Mouse (Mus musculus): ENCODE data around the gene Lzts2. TPM values are rescaled to one million over a fixed set of nuclear protein-coding genes. Genes with fewer than 3 reads are reported as not detected.

The Lzts2 gene
- polyA plus RNA-seq, 1 experiment from 2014 or later = 38.4 TPM

GRCm38 (mm10) chr19:45016341-45017215 is 2.4 kb downstream of the Lzts2 start:
- peaks cover under 1% of the 10 kb centered on the region; the same call in 1 of the 2 replicates for H3K36me3 ChIP-seq (ENCODE audit: control insufficient read depth, insufficient read depth, low read length)
- H3K27ac ChIP-seq (ENCODE audit: low read depth, low read length) = peak overlapping the region; percentile 99
- no peaks in the 10 kb centered on the region for H3K9me3 ChIP-seq (replicated peaks; ENCODE audit: control insufficient read depth, low read length)
- peaks cover 31% of the 10 kb centered on the region for H3K4me1 ChIP-seq (ENCODE audit: control insufficient read depth, insufficient read depth, low read length)
- under 1% methylated on average over 18 of the region's 18 CpGs for WGBS (ENCODE audit: insufficient replicate concordance)
- H3K9ac ChIP-seq (ENCODE audit: low read depth, low read length) = peak overlapping the region; percentile 96
- no peaks in the 10 kb centered on the region for H3K27me3 ChIP-seq (ENCODE audit: control insufficient read depth, insufficient read depth, low read length)
- peak overlapping the region; percentile 99 for H3K4me2 ChIP-seq
- H3K4me3 ChIP-seq (ENCODE audit: low read depth, low read length) = peak overlapping the region; percentile 80
- peak; percentile 11; the same call in 1 of the 2 replicates for ATAC-seq (replicated peaks; ENCODE audit: insufficient number of reproducible peaks, low FRiP score, low TSS enrichment)

GRCm38 (mm10) chr19:45017216-45017771 is 3.1 kb downstream of the Lzts2 start:
- H3K4me1 ChIP-seq (ENCODE audit: control insufficient read depth, insufficient read depth, low read length) = peaks cover 31% of the 10 kb centered on the region

GRCm38 (mm10) chr19:45017909-45018308 is 3.7 kb downstream of the Lzts2 start:
- peaks cover 31% of the 10 kb centered on the region for H3K4me1 ChIP-seq (ENCODE audit: control insufficient read depth, insufficient read depth, low read length)
- 1% methylated on average over 41 of the region's 48 CpGs for WGBS (ENCODE audit: insufficient replicate concordance)
- H3K4me3 ChIP-seq (ENCODE audit: low read depth, low read length) = peak overlapping the region; percentile 80
- H3K27me3 ChIP-seq (ENCODE audit: control insufficient read depth, insufficient read depth, low read length) = no peaks in the 10 kb centered on the region
- peak overlapping the region; percentile 99 for H3K27ac ChIP-seq (ENCODE audit: low read depth, low read length)
- peak; percentile 78 for ATAC-seq (replicated peaks; ENCODE audit: insufficient number of reproducible peaks, low FRiP score, low TSS enrichment)
- H3K36me3 ChIP-seq (ENCODE audit: control insufficient read depth, insufficient read depth, low read length) = peaks cover 9% of the 10 kb centered on the region
- H3K9me3 ChIP-seq (replicated peaks; ENCODE audit: control insufficient read depth, low read length) = no peaks in the 10 kb centered on the region
- peak overlapping the region; percentile 99 for H3K4me2 ChIP-seq
- H3K9ac ChIP-seq (ENCODE audit: low read depth, low read length) = peak overlapping the region; percentile 96

More at GRCm38 (mm10) chr19:45017216-45017771, 3.1 kb downstream of the Lzts2 start:
- Histone ChIP-seq H3K27ac (ENCODE audit: low read depth, low read length) (peak overlapping the region; percentile 99), H3K27me3 (ENCODE audit: control insufficient read depth, insufficient read depth, low read length) (no peaks in the 10 kb centered on the region), H3K4me3 (ENCODE audit: low read depth, low read length) (peak overlapping the region; percentile 80), H3K4me2 (peak overlapping the region; percentile 99), H3K36me3 (ENCODE audit: control insufficient read depth, insufficient read depth, low read length) (peaks cover 4% of the 10 kb centered on the region), H3K9me3 (replicated peaks; ENCODE audit: control insufficient read depth, low read length) (no peaks in the 10 kb centered on the region), H3K9ac (ENCODE audit: low read depth, low read length) (peak overlapping the region; percentile 96)
- peak; percentile 29; the same call in 1 of the 2 replicates for ATAC-seq (replicated peaks; ENCODE audit: insufficient number of reproducible peaks, low FRiP score, low TSS enrichment)
- WGBS (ENCODE audit: insufficient replicate concordance) = under 1% methylated on average over 27 of the region's 27 CpGs

GRCm38 (mm10) chr19:45018351-45018831 is 4.2 kb downstream of the Lzts2 start:
- WGBS (ENCODE audit: insufficient replicate concordance) = 3% methylated on average over 13 of the region's 13 CpGs
- no peaks in the 10 kb centered on the region for H3K9me3 ChIP-seq (replicated peaks; ENCODE audit: control insufficient read depth, low read length)
- peak overlapping the region; percentile 96 for H3K9ac ChIP-seq (ENCODE audit: low read depth, low read length)
- peak overlapping the region; percentile 80 for H3K4me3 ChIP-seq (ENCODE audit: low read depth, low read length)
- H3K27me3 ChIP-seq (ENCODE audit: control insufficient read depth, insufficient read depth, low read length) = no peaks in the 10 kb centered on the region
- peaks cover 31% of the 10 kb centered on the region for H3K4me1 ChIP-seq (ENCODE audit: control insufficient read depth, insufficient read depth, low read length)
- H3K36me3 ChIP-seq (ENCODE audit: control insufficient read depth, insufficient read depth, low read length) = peaks cover 9% of the 10 kb centered on the region
- no peak for ATAC-seq (replicated peaks; ENCODE audit: insufficient number of reproducible peaks, low FRiP score, low TSS enrichment)
- H3K27ac ChIP-seq (ENCODE audit: low read depth, low read length) = peak overlapping the region; percentile 99
- H3K4me2 ChIP-seq = peak overlapping the region; percentile 99

GRCm38 (mm10) chr19:45020348-45020747 is 6.1 kb downstream of the Lzts2 start:
- Histone ChIP-seq H3K27me3 (ENCODE audit: control insufficient read depth, insufficient read depth, low read length) (no peaks in the 10 kb centered on the region), H3K4me3 (ENCODE audit: low read depth, low read length) (no peak overlapping the region), H3K4me1 (ENCODE audit: control insufficient read depth, insufficient read depth, low read length) (peaks cover 27% of the 10 kb centered on the region), H3K4me2 (peak overlapping the region; percentile 29; the same call in 1 of the 2 replicates), H3K27ac (ENCODE audit: low read depth, low read length) (no peak overlapping the region; the same call in 1 of the 2 replicates), H3K9me3 (replicated peaks; ENCODE audit: control insufficient read depth, low read length) (no peaks in the 10 kb centered on the region), H3K9ac (ENCODE audit: low read depth, low read length) (no peak overlapping the region), H3K36me3 (ENCODE audit: control insufficient read depth, insufficient read depth, low read length) (peaks cover 24% of the 10 kb centered on the region)
- 59% methylated on average over 6 of the region's 6 CpGs for WGBS (ENCODE audit: insufficient replicate concordance)
- no peak for ATAC-seq (replicated peaks; ENCODE audit: insufficient number of reproducible peaks, low FRiP score, low TSS enrichment)

GRCm38 (mm10) chr19:45021362-45021761 is 7.1 kb downstream of the Lzts2 start:
- H3K9ac ChIP-seq (ENCODE audit: low read depth, low read length) = no peak overlapping the region
- H3K9me3 ChIP-seq (replicated peaks; ENCODE audit: control insufficient read depth, low read length) = no peaks in the 10 kb centered on the region
- 79% methylated on average over 15 of the region's 15 CpGs for WGBS (ENCODE audit: insufficient replicate concordance)
- H3K4me1 ChIP-seq (ENCODE audit: control insufficient read depth, insufficient read depth, low read length) = peaks cover 24% of the 10 kb centered on the region
- H3K4me3 ChIP-seq (ENCODE audit: low read depth, low read length) = no peak overlapping the region
- no peaks in the 10 kb centered on the region for H3K27me3 ChIP-seq (ENCODE audit: control insufficient read depth, insufficient read depth, low read length)
- H3K27ac ChIP-seq (ENCODE audit: low read depth, low read length) = no peak overlapping the region
- ATAC-seq (replicated peaks; ENCODE audit: insufficient number of reproducible peaks, low FRiP score, low TSS enrichment) = no peak
- peaks cover 31% of the 10 kb centered on the region for H3K36me3 ChIP-seq (ENCODE audit: control insufficient read depth, insufficient read depth, low read length)
- no peak overlapping the region for H3K4me2 ChIP-seq

GRCm38 (mm10) chr19:45023993-45024392 is 9.8 kb downstream of the Lzts2 start:
- Histone ChIP-seq H3K4me2 (no peak overlapping the region), H3K9me3 (replicated peaks; ENCODE audit: control insufficient read depth, low read length) (no peaks in the 10 kb centered on the region), H3K27me3 (ENCODE audit: control insufficient read depth, insufficient read depth, low read length) (no peaks in the 10 kb centered on the region), H3K9ac (ENCODE audit: low read depth, low read length) (no peak overlapping the region), H3K4me1 (ENCODE audit: control insufficient read depth, insufficient read depth, low read length) (peaks cover 16% of the 10 kb centered on the region), H3K27ac (ENCODE audit: low read depth, low read length) (no peak overlapping the region), H3K36me3 (ENCODE audit: control insufficient read depth, insufficient read depth, low read length) (peaks cover 31% of the 10 kb centered on the region), H3K4me3 (ENCODE audit: low read depth, low read length) (no peak overlapping the region)
- ATAC-seq (replicated peaks; ENCODE audit: insufficient number of reproducible peaks, low FRiP score, low TSS enrichment) = peak; percentile 35; the same call in 1 of the 2 replicates
- 75% methylated on average over 11 of the region's 11 CpGs for WGBS (ENCODE audit: insufficient replicate concordance)

- H3K4me3 ChIP-seq (ENCODE audit: low read depth, low read length) = no peak overlapping the region
- no peaks in the 10 kb centered on the region for H3K27me3 ChIP-seq (ENCODE audit: control insufficient read depth, insufficient read depth, low read length)
- no peak overlapping the region for H3K9ac ChIP-seq (ENCODE audit: low read depth, low read length)
- peaks cover 31% of the 10 kb centered on the region for H3K36me3 ChIP-seq (ENCODE audit: control insufficient read depth, insufficient read depth, low read length)
- H3K27ac ChIP-seq (ENCODE audit: low read depth, low read length) = no peak overlapping the region
- no peak for ATAC-seq (replicated peaks; ENCODE audit: insufficient number of reproducible peaks, low FRiP score, low TSS enrichment)
- H3K4me2 ChIP-seq = no peak overlapping the region
- H3K9me3 ChIP-seq (replicated peaks; ENCODE audit: control insufficient read depth, low read length) = no peaks in the 10 kb centered on the region
- peaks cover 11% of the 10 kb centered on the region for H3K4me1 ChIP-seq (ENCODE audit: control insufficient read depth, insufficient read depth, low read length)
- WGBS (ENCODE audit: insufficient replicate concordance) = 88% methylated on average over 20 of the region's 20 CpGs
Measured at GRCm38 (mm10) chr19:45024775-45025174, 10.6 kb downstream of the Lzts2 start.
